Mouse (Mus musculus) mature B cell (primary cell): Measurements from ENCODE around the gene Lcn10.
"Not testable (repeated sequence)": the region's sequence is repeated elsewhere in the genome, so short reads cannot be mapped to it uniquely, and the experiment has no call there.

Experiments used
- in situ Hi-C: fragments of 300-500 bp; cut with MboI; formaldehyde crosslinking; loops from 2 replicates; pipeline ENCODE4 v1.14.3; 2019

Lcn10 gene

GRCm38 (mm10) chr2:25682426-25682825 is at the start of gene Lcn10:
TSS of gene Lcn10 (plus strand) at chr2:25682726.
- in situ Hi-C loops, result no loop called here

- in situ Hi-C loops, result no loop called here
Observed at GRCm38 (mm10) chr2:25633616-25634015, 48.9 kb upstream of the Lcn10 start.

GRCm38 (mm10) chr2:25634046-25634445 is 48.5 kb upstream of the Lcn10 start:
- in situ Hi-C loops, result no loop called here

GRCm38 (mm10) chr2:25639890-25640289 is 42.6 kb upstream of the Lcn10 start:
- in situ Hi-C loops, result no loop called here

- in situ Hi-C loops, result no loop called here
Observed at GRCm38 (mm10) chr2:25652902-25653301, 29.6 kb upstream of the Lcn10 start, which contains the start of gene Lcn8. TSS of gene Lcn8 (plus strand) at chr2:25653120.

- in situ Hi-C loops, result no loop called here
Observed at GRCm38 (mm10) chr2:25654502-25654901, 28.0 kb upstream of the Lcn10 start.

- in situ Hi-C loops, result no loop called here
Observed at GRCm38 (mm10) chr2:25656691-25657090, 25.8 kb upstream of the Lcn10 start.

- in situ Hi-C loops, result no loop called here
Observed at GRCm38 (mm10) chr2:25657246-25657645, 25.3 kb upstream of the Lcn10 start.

- in situ Hi-C loops, result no loop called here
Observed at GRCm38 (mm10) chr2:25657652-25658051, 24.9 kb upstream of the Lcn10 start, which contains the start of gene Lcn5. TSS of gene Lcn5 (plus strand) at chr2:25657952.

- in situ Hi-C loops, result no loop called here
Observed at GRCm38 (mm10) chr2:25660279-25660678, 22.2 kb upstream of the Lcn10 start.

GRCm38 (mm10) chr2:25661245-25661970 is 21.1 kb upstream of the Lcn10 start:
- in situ Hi-C loops, result no loop called here

GRCm38 (mm10) chr2:25663511-25663910 is 19.0 kb upstream of the Lcn10 start:
- in situ Hi-C loops, result no loop called here

GRCm38 (mm10) chr2:25664125-25664524 is 18.4 kb upstream of the Lcn10 start:
- in situ Hi-C loops, result no loop called here

GRCm38 (mm10) chr2:25666516-25666915 is 16.0 kb upstream of the Lcn10 start:
- in situ Hi-C loops, result no loop called here

- in situ Hi-C loops, result no loop called here
Observed at GRCm38 (mm10) chr2:25676486-25676885, 6.0 kb upstream of the Lcn10 start, which contains the start of gene Lcn6. TSS of gene Lcn6 (plus strand) at chr2:25676786.

GRCm38 (mm10) chr2:25679559-25679958 is 3.0 kb upstream of the Lcn10 start:
- in situ Hi-C loops, result no loop called here

- in situ Hi-C loops, result no loop called here
Observed at GRCm38 (mm10) chr2:25686941-25687340, 4.4 kb downstream of the Lcn10 start.

- in situ Hi-C loops, result no loop called here
Observed at GRCm38 (mm10) chr2:25694605-25695004, 12.1 kb downstream of the Lcn10 start.

GRCm38 (mm10) chr2:25696951-25697350 is 14.4 kb downstream of the Lcn10 start:
- in situ Hi-C loops, result no loop called here

- in situ Hi-C loops, result no loop called here
Observed at GRCm38 (mm10) chr2:25698696-25699095, 16.2 kb downstream of the Lcn10 start.

GRCm38 (mm10) chr2:25699743-25700142 is 17.2 kb downstream of the Lcn10 start, which contains the start of gene Obp2a:
TSS of gene Obp2a (plus strand) at chr2:25700043.
- in situ Hi-C loops, result not testable (repeated sequence)

GRCm38 (mm10) chr2:25701001-25701400 is 18.5 kb downstream of the Lcn10 start:
- in situ Hi-C loops, result no loop called here

GRCm38 (mm10) chr2:25703706-25704105 is 21.2 kb downstream of the Lcn10 start:
- in situ Hi-C loops, result no loop called here
